In genomic region chr10:106609177-106609981, GRCm38 (mm10) we compare ENCODE assay signal across 8 mouse cellular contexts.
DNase-seq lines count a peak whose midpoint lies in the region; ATAC-seq and TF ChIP-seq lines count a peak whose summit lies in the region.

No protein-coding gene starts in this region.

- peak overlapping the region; percentile 36 for H3K4me3 ChIP-seq in layer of hippocampus, adult 2 months
- H3K4me3 ChIP-seq in hindbrain, postnatal 0 days (ENCODE audit: low read length): peak overlapping the region; percentile 32
- H3K4me3 ChIP-seq in neural tube, embryonic 14.5 days (ENCODE audit: low read depth, low read length): peak overlapping the region; percentile 25; the same call in 1 of the 2 replicates

- peak overlapping the region; percentile 63 for H3K4me2 ChIP-seq in hindbrain, postnatal 0 days (ENCODE audit: low read depth, low read length)
- H3K4me2 ChIP-seq in neural tube, embryonic 14.5 days (ENCODE audit: low read depth, low read length): peak overlapping the region; percentile 54

- ATAC-seq in hindbrain, postnatal 0 days: peak; percentile 79
- ATAC-seq in neural tube, embryonic 14.5 days (ENCODE audit: low read depth): peak; percentile 75

- peak overlapping the region; percentile 82 for H3K27ac ChIP-seq in layer of hippocampus, adult 2 months
- H3K27ac ChIP-seq in hindbrain, postnatal 0 days: peak overlapping the region; percentile 34
- peak overlapping the region; percentile 70 for H3K27ac ChIP-seq in neural tube, embryonic 14.5 days (ENCODE audit: low read depth, low read length)

- H3K36me3 ChIP-seq in hindbrain, postnatal 0 days (ENCODE audit: insufficient read depth, low read length): no peaks in the 10 kb centered on the region
- H3K36me3 ChIP-seq in neural tube, embryonic 14.5 days (ENCODE audit: control insufficient read depth, insufficient read depth, low read length): no peaks in the 10 kb centered on the region

- H3K27me3 ChIP-seq in hindbrain, postnatal 0 days (ENCODE audit: insufficient read depth, low read length): no peaks in the 10 kb centered on the region
- no peaks in the 10 kb centered on the region for H3K27me3 ChIP-seq in neural tube, embryonic 14.5 days (ENCODE audit: control insufficient read depth, insufficient read depth, low read length)

- WGBS in hindbrain, postnatal 0 days: 2% methylated on average over 7 of the region's 7 CpGs
- 8% methylated on average over 7 of the region's 7 CpGs for WGBS in neural tube, embryonic 14.5 days

- no peaks in the 10 kb centered on the region for H3K9me3 ChIP-seq in hindbrain, postnatal 0 days (ENCODE audit: low read length)
- H3K9me3 ChIP-seq in neural tube, embryonic 14.5 days (ENCODE audit: control insufficient read depth, low read length): no peaks in the 10 kb centered on the region

- DNase-seq in layer of hippocampus, adult 2 months (ENCODE audit: low spot score in 2 of 2): no peak
- DNase-seq in layer of hippocampus, adult 11-12 months (ENCODE audit: low spot score): no peak
- DNase-seq in embryo, embryonic 10.5 days (ENCODE audit: low spot score): peak; percentile 81
- peak; percentile 78 for DNase-seq in hindbrain, postnatal 0 days (ENCODE audit: low spot score)
- no peak for DNase-seq in right cerebral cortex, postnatal 25 days
- DNase-seq in adrenal gland, postnatal 10 days: no peak
- no peak for DNase-seq in gastrocnemius, adult 8-10 months (ENCODE audit: low spot score in 2 of 2)

- peak; percentile 82 for TF ChIP-seq CTCF in layer of hippocampus, adult 2 months (conservative IDR thresholded peaks at IDR 0.05)
- TF ChIP-seq CTCF in hindbrain, postnatal 0 days (IDR thresholded peaks at IDR 0.05; ENCODE audit: low read depth): peak; percentile 62

- H3K4me1 ChIP-seq in hindbrain, postnatal 0 days (ENCODE audit: insufficient read depth, low read length): no peaks in the 10 kb centered on the region
- H3K4me1 ChIP-seq in neural tube, embryonic 14.5 days (ENCODE audit: control insufficient read depth, insufficient read depth, low read length): peaks cover 8% of the 10 kb centered on the region

- peak overlapping the region; percentile 40 for H3K9ac ChIP-seq in hindbrain, postnatal 0 days (replicated peaks; ENCODE audit: low read length)
- peak overlapping the region; percentile 32; the same call in 1 of the 2 replicates for H3K9ac ChIP-seq in neural tube, embryonic 14.5 days (replicated peaks; ENCODE audit: low read depth, low read length)

Comparison
In these comparisons a context has a peak if more than half of its experiments do, and no peak if none do; other contexts are left out.
1. DNase-seq: peak in embryo, embryonic 10.5 days (single experiment) and hindbrain, postnatal 0 days (single experiment); none in layer of hippocampus, adult 2 months (0 of 2), layer of hippocampus, adult 11-12 months (single experiment), right cerebral cortex, postnatal 25 days (single experiment), adrenal gland, postnatal 10 days (single experiment) and gastrocnemius, adult 8-10 months (0 of 2).
2. Peak in every context shown above with its lines, with median percentiles within 50 percentile points of each other: H3K27ac ChIP-seq and H3K4me3 ChIP-seq.